Mouse (Mus musculus) midbrain, embryonic 15.5 days (tissue): Measurements from ENCODE around the gene H2-Q7. TPM values are rescaled to one million over a fixed set of nuclear protein-coding genes. Genes with fewer than 3 reads are reported as not detected.
"Not testable (repeated sequence)": the region's sequence is repeated elsewhere in the genome, so short reads cannot be mapped to it uniquely, and the experiment has no call there.

Experiments
- ATAC-seq: fragments of 200-750 bp; cut with Nextera tagmentation; replicated peaks from 2 replicates; pipeline ENCODE4 v1.8.0; 2017; ENCODE audit warnings: moderate TSS enrichment
- H3K27ac ChIP-seq: fragments of 300-500 bp; sonication (generic); 2 replicates; pipeline ENCODE4 v1.5.1; 2015; ENCODE audit warnings: mild to moderate bottlenecking, inconsistent platforms
- H3K27me3 ChIP-seq: fragments of 300-500 bp; sonication (generic); replicated peaks from 2 replicates; pipeline ENCODE4 v1.6.1; 2015; ENCODE audit warnings: inconsistent platforms
- H3K36me3 ChIP-seq: fragments of 300-500 bp; sonication (generic); replicated peaks from 2 replicates; pipeline ENCODE4 v1.6.1; 2015; ENCODE audit warnings: inconsistent platforms
- H3K4me1 ChIP-seq: fragments of 300-500 bp; sonication (generic); 2 replicates; pipeline ENCODE4 v1.6.1; 2015; ENCODE audit warnings: inconsistent platforms
- H3K4me2 ChIP-seq: fragments of 300-500 bp; sonication (generic); 2 replicates; pipeline ENCODE4 v1.6.1; 2015; ENCODE audit warnings: inconsistent platforms, mild to moderate bottlenecking, moderate library complexity
- H3K4me3 ChIP-seq: fragments of 300-500 bp; sonication (generic); 2 replicates; pipeline ENCODE4 v1.5.1; 2015; ENCODE audit warnings: mild to moderate bottlenecking, inconsistent platforms
- H3K9ac ChIP-seq: fragments of 300-500 bp; sonication (generic); 2 replicates; pipeline ENCODE4 v1.6.1; 2015; ENCODE audit warnings: mild to moderate bottlenecking, inconsistent platforms
- H3K9me3 ChIP-seq: fragments of 300-500 bp; sonication (generic); 2 replicates; pipeline ENCODE4 v1.6.1; 2016; ENCODE audit warnings: inconsistent platforms
- WGBS: fragments of 180-500 bp; shearing (Covaris S2); methylation state at CpG from one replicate; pipeline ENCODE4 v1.1.7; 2015; ENCODE audit warnings: mixed read lengths; 5-methylcytosine and 5-hydroxymethylcytosine counted together
- polyA plus RNA-seq: library from polyadenylated mRNA; unstranded; fragments of >200 nt; fragmentation: Nextera tagmentation; extraction: Ambion mirVana; gene quantifications from 2 replicates; pipeline ENCODE4 v1.2.1, GENCODE M21; 2015

Gene H2-Q7
- polyA plus RNA-seq, 1 experiment from 2014 or later: 2.7 TPM

GRCm38 (mm10) chr17:35439925-35440645, 1.1 kb downstream of the H2-Q7 start:
- WGBS: 52% methylated on average over 27 of the region's 27 CpGs
- not testable (repeated sequence) for H3K9ac ChIP-seq, H3K4me1 ChIP-seq, H3K27ac ChIP-seq, H3K36me3 ChIP-seq, H3K9me3 ChIP-seq, H3K4me3 ChIP-seq
- Histone ChIP-seq H3K27me3 (peaks cover 11% of the 10 kb centered on the region; the same call in 1 of the 2 replicates), H3K4me2 (peak overlapping the region; percentile 81; the same call in 1 of the 2 replicates)
- ATAC-seq: 0 out of 2 replicates have a peak, but pooled peaks have one; percentile 10

- H3K4me2 ChIP-seq, H3K4me3 ChIP-seq, H3K9me3 ChIP-seq, H3K9ac ChIP-seq, ATAC-seq, H3K27ac ChIP-seq, H3K36me3 ChIP-seq, H3K4me1 ChIP-seq: not testable (repeated sequence)
- 91% methylated on average over 2 of the region's 2 CpGs for WGBS
- peaks cover 11% of the 10 kb centered on the region; the same call in 1 of the 2 replicates for H3K27me3 ChIP-seq
Measured at GRCm38 (mm10) chr17:35442376-35442775, 3.4 kb downstream of the H2-Q7 start.

GRCm38 (mm10) chr17:35444510-35444909, 5.6 kb downstream of the H2-Q7 start:
- not testable (repeated sequence) for ATAC-seq, H3K4me2 ChIP-seq, H3K4me1 ChIP-seq, H3K36me3 ChIP-seq, H3K27ac ChIP-seq, H3K27me3 ChIP-seq, H3K4me3 ChIP-seq, H3K9me3 ChIP-seq, H3K9ac ChIP-seq
- 89% methylated on average over 2 of the region's 2 CpGs for WGBS

GRCm38 (mm10) chr17:35458247-35458646, 19.3 kb downstream of the H2-Q7 start:
- not testable (repeated sequence) for H3K9me3 ChIP-seq, ATAC-seq, H3K4me2 ChIP-seq, H3K27ac ChIP-seq, H3K36me3 ChIP-seq, H3K27me3 ChIP-seq, H3K9ac ChIP-seq, H3K4me1 ChIP-seq, H3K4me3 ChIP-seq
- no CpG with 5 or more reads among the region's 1 CpGs for WGBS

GRCm38 (mm10) chr17:35460513-35461341, 21.8 kb downstream of the H2-Q7 start:
- ATAC-seq: peak; percentile 93
- H3K4me3 ChIP-seq, H3K36me3 ChIP-seq, H3K9me3 ChIP-seq, H3K9ac ChIP-seq, H3K4me1 ChIP-seq, H3K27me3 ChIP-seq, H3K27ac ChIP-seq, H3K4me2 ChIP-seq: not testable (repeated sequence)
- 43% methylated on average over 3 of the region's 9 CpGs for WGBS

- not testable (repeated sequence) for H3K9ac ChIP-seq, H3K4me3 ChIP-seq, H3K9me3 ChIP-seq, H3K36me3 ChIP-seq, H3K27ac ChIP-seq, ATAC-seq, H3K4me2 ChIP-seq
- H3K27me3 ChIP-seq: peaks cover 23% of the 10 kb centered on the region
- 10% methylated on average over 8 of the region's 8 CpGs for WGBS
- H3K4me1 ChIP-seq: peaks cover 10% of the 10 kb centered on the region
Measured at GRCm38 (mm10) chr17:35465651-35466050, 26.7 kb downstream of the H2-Q7 start.

- H3K4me1 ChIP-seq: peaks cover 11% of the 10 kb centered on the region
- not testable (repeated sequence) for H3K4me2 ChIP-seq, H3K4me3 ChIP-seq, H3K36me3 ChIP-seq, H3K9me3 ChIP-seq, H3K27ac ChIP-seq, H3K9ac ChIP-seq, ATAC-seq
- WGBS: 78% methylated on average over 3 of the region's 3 CpGs
- peaks cover 26% of the 10 kb centered on the region for H3K27me3 ChIP-seq
Measured at GRCm38 (mm10) chr17:35468936-35469335, 30.0 kb downstream of the H2-Q7 start.

- peaks cover 26% of the 10 kb centered on the region for H3K27me3 ChIP-seq
- H3K27ac ChIP-seq: no peak within 1 kb of the TSS
- H3K4me3 ChIP-seq: peak within 1 kb of the TSS; percentile 39
- H3K4me2 ChIP-seq: peak within 1 kb of the TSS; percentile 74
- H3K36me3 ChIP-seq: no peaks in the 10 kb centered on the region
- ATAC-seq: 0 out of 2 replicates have a peak, but pooled peaks have one; percentile 48
- H3K9me3 ChIP-seq: no peaks in the 10 kb centered on the region
- 1% methylated on average over 74 of the region's 80 CpGs for WGBS
- H3K9ac ChIP-seq: peak within 1 kb of the TSS; percentile 16
- peaks cover 11% of the 10 kb centered on the region for H3K4me1 ChIP-seq
Measured at GRCm38 (mm10) chr17:35469842-35470751, 31.1 kb downstream of the H2-Q7 start, which contains the start of gene H2-Q10. Gene H2-Q10 (plus strand): TSS chr17:35470089.

GRCm38 (mm10) chr17:35484066-35484465, 45.1 kb downstream of the H2-Q7 start:
- no peaks in the 10 kb centered on the region for H3K27me3 ChIP-seq
- H3K4me3 ChIP-seq: no peak overlapping the region
- ATAC-seq: no peak
- no peaks in the 10 kb centered on the region for H3K9me3 ChIP-seq
- H3K4me2 ChIP-seq: no peak overlapping the region
- H3K4me1 ChIP-seq: no peaks in the 10 kb centered on the region
- no peaks in the 10 kb centered on the region for H3K36me3 ChIP-seq
- H3K27ac ChIP-seq: no peak overlapping the region
- H3K9ac ChIP-seq: no peak overlapping the region
- WGBS: 2% methylated on average over 9 of the region's 9 CpGs

GRCm38 (mm10) chr17:35485702-35486101, 46.7 kb downstream of the H2-Q7 start:
- 43% methylated on average over 4 of the region's 4 CpGs for WGBS
- Histone ChIP-seq H3K27me3 (no peaks in the 10 kb centered on the region), H3K27ac (no peak overlapping the region), H3K4me3 (no peak overlapping the region), H3K9me3 (no peaks in the 10 kb centered on the region), H3K36me3 (no peaks in the 10 kb centered on the region), H3K4me1 (no peaks in the 10 kb centered on the region), H3K4me2 (no peak overlapping the region), H3K9ac (no peak overlapping the region)
- no peak for ATAC-seq

GRCm38 (mm10) chr17:35486726-35487125, 47.8 kb downstream of the H2-Q7 start:
- Histone ChIP-seq H3K27me3 (no peaks in the 10 kb centered on the region), H3K4me2 (no peak overlapping the region), H3K9me3 (no peaks in the 10 kb centered on the region), H3K27ac (no peak overlapping the region), H3K36me3 (no peaks in the 10 kb centered on the region), H3K4me3 (no peak overlapping the region), H3K9ac (no peak overlapping the region), H3K4me1 (no peaks in the 10 kb centered on the region)
- no peak for ATAC-seq
- WGBS: 61% methylated on average over 10 of the region's 10 CpGs

- no peaks in the 10 kb centered on the region for H3K4me1 ChIP-seq
- H3K27ac ChIP-seq: no peak overlapping the region
- H3K36me3 ChIP-seq: no peaks in the 10 kb centered on the region
- no peak for ATAC-seq
- H3K27me3 ChIP-seq: no peaks in the 10 kb centered on the region
- no peaks in the 10 kb centered on the region for H3K9me3 ChIP-seq
- WGBS: 92% methylated on average over 2 of the region's 2 CpGs
- H3K4me3 ChIP-seq: no peak overlapping the region
- H3K9ac ChIP-seq: no peak overlapping the region
- H3K4me2 ChIP-seq: no peak overlapping the region
Measured at GRCm38 (mm10) chr17:35488041-35488440, 49.1 kb downstream of the H2-Q7 start.
